In the genomic region with DNA sequence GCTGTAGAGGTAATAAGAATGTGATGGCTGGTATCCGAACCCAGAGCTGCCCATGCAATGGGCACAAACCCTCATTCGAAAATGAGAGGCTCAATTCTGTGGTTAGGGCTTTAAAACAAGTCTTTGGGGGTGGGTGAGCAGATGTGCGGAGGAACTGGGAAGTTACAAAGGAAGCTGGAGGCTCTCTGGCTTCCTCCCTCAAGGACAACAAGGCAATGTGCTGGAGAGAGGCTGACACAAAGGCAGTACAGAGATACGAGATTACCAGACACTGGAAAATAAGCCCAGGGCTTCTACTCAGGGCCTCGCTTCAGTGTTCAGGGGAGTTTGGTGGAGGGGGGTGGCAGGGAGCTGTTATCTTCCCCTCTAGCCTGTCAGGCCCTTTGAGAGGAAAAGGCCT, we compare ENCODE assay signal across 8 mouse cellular contexts. TPM values are rescaled to one million over a fixed set of nuclear protein-coding genes. Genes with fewer than 3 reads are reported as not detected.
DNase-seq lines count a peak whose midpoint lies in the region; ATAC-seq and TF ChIP-seq lines count a peak whose summit lies in the region.

No protein-coding gene starts in this region.

- peak overlapping the region; percentile 99; the same call in 1 of the 2 replicates for H3K27ac ChIP-seq in spleen, adult 2 months (ENCODE audit: insufficient read depth, low read length)
- peak overlapping the region; percentile 99 for H3K27ac ChIP-seq in embryonic facial prominence, embryonic 15.5 days (replicated peaks)
- H3K27ac ChIP-seq in layer of hippocampus, adult 2 months = peak overlapping the region; percentile 100
- peak overlapping the region; percentile 88 for H3K27ac ChIP-seq in macrophage
- peak overlapping the region; percentile 100 for H3K27ac ChIP-seq in testis, adult 2 months (ENCODE audit: control insufficient read depth, insufficient read depth, low read depth, low read length)

- H3K27me3 ChIP-seq in spleen, adult 2 months (ENCODE audit: control insufficient read depth, insufficient read depth, low read length) = no peaks in the 10 kb centered on the region
- no peaks in the 10 kb centered on the region for H3K27me3 ChIP-seq in embryonic facial prominence, embryonic 15.5 days
- no peaks in the 10 kb centered on the region for H3K27me3 ChIP-seq in testis, adult 2 months (ENCODE audit: control insufficient read depth, insufficient read depth, low read length)

- WGBS in spleen, adult 2 months = 36% methylated on average over 5 of the region's 5 CpGs
- WGBS in embryonic facial prominence, embryonic 15.5 days = 45% methylated on average over 5 of the region's 5 CpGs
- WGBS in macrophage (ENCODE audit: missing documents) = 11% methylated on average over 5 of the region's 5 CpGs

- H3K4me3 ChIP-seq in spleen, adult 2 months (ENCODE audit: extremely low read depth, insufficient read depth, insufficient read length) = no peak overlapping the region
- H3K4me3 ChIP-seq in embryonic facial prominence, embryonic 15.5 days (replicated peaks) = no peak overlapping the region
- H3K4me3 ChIP-seq in layer of hippocampus, adult 2 months = peak overlapping the region; percentile 89; the same call in 1 of the 2 replicates
- no peak overlapping the region; the same call in 1 of the 2 replicates for H3K4me3 ChIP-seq in macrophage (ENCODE audit: inconsistent target)
- H3K4me3 ChIP-seq in testis, adult 2 months (ENCODE audit: control insufficient read depth, low read depth, low read length) = no peak overlapping the region

- DNase-seq in spleen, adult 2 months (ENCODE audit: low read depth in 1 of 2, low spot score in 2 of 2) = no peak
- DNase-seq in spleen, postnatal 14 days (ENCODE audit: low spot score in 2 of 2) = no peak
- peak; percentile 28 to 54 for DNase-seq in heart, postnatal 36 days
- DNase-seq in layer of hippocampus, adult 2 months (ENCODE audit: low spot score in 2 of 2) = peak; percentile 17 to 24

- TF ChIP-seq CTCF in spleen, adult 2 months (IDR thresholded peaks at IDR 0.05; ENCODE audit: extremely low read depth, insufficient read depth, insufficient read length, insufficient replicate concordance) = no peak
- no peak for TF ChIP-seq CTCF in layer of hippocampus, adult 2 months (conservative IDR thresholded peaks at IDR 0.05)
- TF ChIP-seq CTCF in testis, adult 2 months (IDR thresholded peaks at IDR 0.05; ENCODE audit: control insufficient read depth, insufficient read depth, insufficient replicate concordance, low read depth, low read length) = no peak

- H3K79me2 ChIP-seq in macrophage (ENCODE audit: inconsistent target) = peaks cover 33% of the 10 kb centered on the region

- H3K9me3 ChIP-seq in embryonic facial prominence, embryonic 15.5 days (replicated peaks) = no peaks in the 10 kb centered on the region

- intact Hi-C loops in heart, postnatal 36 days (cut with DNase I) = loop anchor here (2.0 to 5.0 kb wide), 7 partner anchors 47 to 257 kb away; no protein-coding TSS in a partner anchor

- peak overlapping the region; percentile 99; the same call in 1 of the 2 replicates for H3K9ac ChIP-seq in embryonic facial prominence, embryonic 15.5 days

- H3K4me2 ChIP-seq in embryonic facial prominence, embryonic 15.5 days (replicated peaks) = peak overlapping the region; percentile 91; the same call in 1 of the 2 replicates

- H3K4me1 ChIP-seq in spleen, adult 2 months (ENCODE audit: control insufficient read depth, insufficient read depth, insufficient read length) = peaks cover 8% of the 10 kb centered on the region
- peaks cover 13% of the 10 kb centered on the region for H3K4me1 ChIP-seq in embryonic facial prominence, embryonic 15.5 days
- peaks cover 4% of the 10 kb centered on the region for H3K4me1 ChIP-seq in testis, adult 2 months (ENCODE audit: control insufficient read depth, insufficient read depth, low read length)

- no peaks in the 10 kb centered on the region for H3K36me3 ChIP-seq in spleen, adult 2 months (ENCODE audit: control insufficient read depth, insufficient read depth, low read length)
- no peaks in the 10 kb centered on the region for H3K36me3 ChIP-seq in embryonic facial prominence, embryonic 15.5 days
- no peaks in the 10 kb centered on the region for H3K36me3 ChIP-seq in macrophage (ENCODE audit: inconsistent target)
- H3K36me3 ChIP-seq in testis, adult 2 months (ENCODE audit: control insufficient read depth, insufficient read depth, low read length) = no peaks in the 10 kb centered on the region

- ATAC-seq in embryonic facial prominence, embryonic 15.5 days (ENCODE audit: insufficient number of reproducible peaks, low FRiP score, low TSS enrichment, low read depth) = no peak
- ATAC-seq in erythroblast, adult 5-6 weeks (replicated peaks; ENCODE audit: low FRiP score, poor library complexity, severe bottlenecking) = no peak

- no peak for TF ChIP-seq POLR2A in spleen, adult 2 months (IDR thresholded peaks at IDR 0.05; ENCODE audit: low read depth, low read length)
- no peak for TF ChIP-seq POLR2A in testis, adult 2 months (IDR thresholded peaks at IDR 0.05; ENCODE audit: control insufficient read depth, low read depth, low read length)

RNA-seq across cellular contexts. Expression of a gene that starts 1.3 kb away (rescaled TPM):
- 17.5 and 20.3 TPM in 2 replicates for polyA plus RNA-seq in spleen, adult 2 months (2012; rRNA removed)
- polyA plus RNA-seq in embryonic facial prominence, embryonic 15.5 days (2015; fragmentation: Nextera tagmentation; extraction: Ambion mirVana) = 50.3 and 56.2 TPM in 2 replicates
- 100 to 1,000 TPM; 126 to 142 TPM for total RNA-seq in heart, postnatal 36 days (2021)
- total RNA-seq in layer of hippocampus, adult 2 months (2021) = 100 to 1,000 TPM; 151 to 157 TPM
- 100 to 1,000 TPM; 177 to 523 (median 286) TPM for total RNA-seq in macrophage (2018; cell fraction: chromatin; rRNA removed)
- total RNA-seq in macrophage (2018; cell fraction: cytosol; rRNA removed) = 10 to 100 TPM; 53.1 to 91.8 (median 72.3) TPM
- 100 to 1,000 TPM; 139 to 433 (median 258) TPM for total RNA-seq in macrophage (2018; cell fraction: nucleus; rRNA removed)
- 55.2 to 107 TPM (median 57.0 TPM) in 3 replicates for polyA plus RNA-seq in macrophage (2018)
- 19.8 and 21.3 TPM in 2 replicates for polyA plus RNA-seq in testis, adult 2 months (2012; rRNA removed)
- 12.3 and 14.2 TPM in 2 replicates for total RNA-seq in erythroblast, adult 5-6 weeks (2015; ENCODE audit: low replicate concordance)
- total RNA-seq in erythroblast, adult 5-6 weeks (2017; ENCODE audit: low replicate concordance) = 9.3 and 11.8 TPM in 2 replicates

Comparison
In these comparisons a context has a peak if more than half of its experiments do, and no peak if none do; other contexts are left out.
1. DNase-seq: peak in heart, postnatal 36 days (2 of 2) and layer of hippocampus, adult 2 months (2 of 2); none in spleen, adult 2 months (0 of 2) and spleen, postnatal 14 days (0 of 2).
2. Peak in every context shown above with its lines, with median percentiles within 50 percentile points of each other: H3K27ac ChIP-seq.